Mouse (Mus musculus): ENCODE data around the gene Sash1.

Gene Sash1

DNA sequence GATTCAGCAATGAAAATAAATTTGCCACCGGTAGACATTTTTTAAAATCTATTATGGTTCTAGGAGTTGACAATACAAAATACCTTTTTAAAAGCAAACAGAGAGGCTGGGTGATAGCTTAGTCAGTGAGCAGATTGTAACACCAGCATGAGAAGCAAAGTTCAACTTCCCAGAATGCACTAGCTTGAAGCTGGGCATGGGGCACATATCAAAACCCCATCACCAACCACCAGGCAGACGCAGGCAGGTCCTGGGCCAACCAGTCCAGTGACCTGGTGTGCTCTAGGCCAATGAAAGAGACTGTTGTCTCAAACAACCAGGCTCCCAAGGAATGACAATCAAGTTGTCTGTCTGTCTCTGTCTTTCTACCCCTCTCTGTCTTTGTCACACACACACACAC is 98.6 kb downstream of the Sash1 start:
- no peak for DNase-seq

DNA sequence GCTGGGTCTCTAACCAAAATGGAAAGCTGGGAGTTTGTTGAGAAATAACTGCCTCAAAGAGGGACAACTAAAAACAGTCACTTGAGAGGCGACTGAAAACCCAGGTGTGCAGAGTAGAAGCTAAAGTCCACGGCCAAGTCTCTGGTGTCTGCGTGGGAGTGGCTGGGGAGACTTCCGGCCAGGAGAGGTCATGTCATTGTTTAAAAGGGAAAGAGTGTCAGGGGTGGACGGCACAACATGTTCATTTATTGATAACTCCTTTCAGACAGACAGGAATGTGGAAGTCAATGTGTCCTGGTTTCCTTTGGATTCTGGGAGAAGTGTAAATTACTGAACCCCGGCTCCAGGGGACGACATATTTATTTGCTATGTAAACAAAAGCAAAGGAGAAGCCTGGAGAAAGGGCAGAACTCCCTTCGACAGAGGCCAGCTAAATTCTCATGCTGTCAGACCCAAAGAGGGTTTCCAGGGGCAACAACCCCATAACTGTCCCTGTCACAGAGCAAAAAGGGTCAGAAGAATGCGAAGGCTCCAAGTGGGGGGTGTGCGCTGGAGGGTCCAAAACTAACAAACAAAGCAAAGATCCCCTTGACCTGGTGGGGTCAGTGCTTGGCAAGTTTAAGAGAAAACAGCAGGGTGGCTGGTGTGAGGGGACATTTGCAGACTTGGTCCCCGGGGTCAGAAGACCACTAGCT is 100.3 kb downstream of the Sash1 start:
- no peak for DNase-seq

DNA sequence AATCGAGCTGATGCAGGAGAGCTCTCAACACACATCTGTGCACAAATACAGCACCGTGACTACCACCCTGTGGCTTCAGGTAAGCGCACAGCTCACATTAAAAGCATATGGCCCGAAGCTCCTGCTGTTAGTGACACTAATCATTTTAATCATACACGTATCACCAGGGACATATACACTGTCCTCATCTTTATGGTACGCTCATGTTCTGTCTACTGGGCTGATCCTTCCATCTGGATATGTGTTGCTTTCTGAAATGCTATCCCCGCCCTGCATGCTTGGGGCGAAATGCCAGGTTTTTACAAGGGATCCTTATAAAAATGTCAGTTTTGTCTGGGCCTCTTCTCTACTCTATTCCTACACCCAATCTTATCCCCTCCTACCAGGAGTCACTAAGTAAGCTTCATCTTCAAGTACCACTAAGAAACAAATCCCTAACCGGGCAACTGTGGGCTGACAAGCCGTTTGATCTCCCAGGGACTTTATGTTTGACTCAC is 103.9 kb downstream of the Sash1 start:
- DNase-seq = no peak

DNA sequence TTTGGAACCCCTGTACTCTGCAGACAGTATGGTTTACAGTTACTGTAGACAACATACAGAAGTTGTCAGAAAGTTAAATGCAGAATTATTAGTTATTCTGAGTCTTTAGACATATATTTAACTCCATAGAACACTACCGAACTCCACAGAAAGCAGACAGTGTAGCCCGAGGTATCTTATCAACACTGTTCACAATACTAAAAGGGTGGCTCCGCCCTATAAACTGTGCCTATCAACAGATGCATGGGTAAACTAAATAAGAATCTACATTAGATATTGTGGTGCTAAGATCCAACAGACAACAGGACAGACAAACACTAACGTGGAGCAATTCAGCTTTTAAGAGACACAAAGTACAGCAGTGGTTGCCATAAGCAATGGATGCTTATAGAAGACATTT is 106.0 kb downstream of the Sash1 start:
- DNase-seq = no peak

DNA sequence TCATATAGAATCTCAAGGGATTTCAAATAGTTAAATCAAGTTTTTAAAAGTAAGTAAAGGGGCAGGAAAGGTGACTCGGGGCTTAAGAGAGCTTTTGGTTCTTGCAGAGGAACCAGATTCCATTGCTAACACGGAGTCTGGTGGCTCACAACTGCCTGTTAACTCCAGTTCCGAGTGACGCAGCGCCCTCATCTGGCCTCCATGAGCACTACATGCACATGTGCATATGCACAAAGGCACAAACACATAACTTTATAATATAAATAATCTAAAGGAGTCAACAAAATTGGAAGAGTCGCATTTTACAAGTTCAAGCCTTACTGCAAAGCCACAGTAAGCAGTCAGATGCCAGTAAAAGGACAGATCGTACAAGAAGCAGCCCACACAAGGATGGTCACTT is 107.0 kb downstream of the Sash1 start:
- DNase-seq = no peak

DNA sequence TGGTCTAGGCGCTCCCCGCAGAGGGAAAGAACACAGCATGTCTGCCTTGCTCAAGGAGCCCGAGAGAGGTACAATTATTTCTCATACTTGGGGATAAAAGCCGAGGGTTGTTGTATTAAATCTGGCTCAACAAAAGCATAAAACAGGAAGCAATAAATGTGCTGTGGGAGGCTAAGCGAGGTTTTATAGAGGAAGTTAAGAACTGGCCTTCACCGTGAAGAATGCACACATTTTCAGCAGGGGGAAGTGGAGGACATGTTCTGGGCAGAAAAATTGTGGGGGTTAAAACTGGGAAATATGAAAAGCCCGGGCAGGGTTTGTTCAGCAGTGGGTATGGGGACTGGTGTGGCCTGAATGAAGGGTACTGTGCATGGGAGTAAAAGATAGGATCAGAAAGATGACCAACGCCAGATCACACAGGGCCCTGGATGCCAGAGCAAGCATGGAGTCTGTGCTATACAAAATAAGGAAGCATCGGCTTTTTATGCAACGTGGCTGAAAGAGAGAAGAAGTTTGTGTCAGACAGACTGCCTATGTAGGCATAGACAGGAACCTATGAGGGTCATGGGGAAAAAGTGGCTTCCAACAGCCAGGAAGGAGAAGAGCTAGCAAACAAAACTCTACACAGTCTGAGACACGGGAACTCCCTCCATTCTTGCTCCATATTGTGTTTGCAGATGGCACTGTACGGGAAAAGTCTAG is 108.2 kb downstream of the Sash1 start:
- no peak for DNase-seq

DNA sequence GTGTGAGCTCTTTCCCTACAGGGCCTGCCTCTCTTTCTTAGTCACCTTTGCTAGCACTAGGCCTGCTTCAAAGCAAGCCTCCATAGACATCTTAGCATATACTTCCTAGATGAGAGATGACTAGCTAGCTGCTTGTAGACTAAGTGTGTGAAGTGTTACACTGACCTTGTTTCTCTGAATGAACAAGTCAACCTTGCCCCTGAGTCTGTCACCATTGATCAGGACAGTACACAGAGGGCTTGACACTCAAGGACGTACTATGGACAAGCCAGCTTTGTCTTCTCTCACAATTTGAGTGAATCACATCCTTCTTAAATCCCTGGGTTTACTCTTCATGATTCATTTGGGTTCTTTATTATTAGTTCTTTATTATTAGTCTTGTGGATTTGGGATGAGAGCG is 109.1 kb downstream of the Sash1 start:
- no peak for DNase-seq

DNA sequence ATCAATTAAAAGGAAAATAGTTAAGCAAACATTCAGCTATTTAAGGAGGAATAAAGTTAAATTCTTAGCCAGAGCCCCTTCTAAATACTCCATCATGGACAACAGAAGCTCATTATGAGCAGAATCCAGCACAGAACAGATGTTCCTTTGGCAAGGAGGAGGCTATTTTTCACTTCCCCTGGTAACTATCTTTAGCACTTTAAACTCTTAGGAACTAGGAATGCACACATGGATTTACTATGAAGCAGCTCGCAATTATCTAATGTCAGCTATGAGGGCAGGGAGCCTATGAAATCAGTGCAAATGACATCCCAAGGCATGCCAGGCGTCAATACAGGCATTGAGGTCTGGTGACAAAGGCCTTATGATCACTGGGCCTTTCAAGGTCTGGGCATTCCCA is 110.1 kb downstream of the Sash1 start:
- no peak for DNase-seq

DNA sequence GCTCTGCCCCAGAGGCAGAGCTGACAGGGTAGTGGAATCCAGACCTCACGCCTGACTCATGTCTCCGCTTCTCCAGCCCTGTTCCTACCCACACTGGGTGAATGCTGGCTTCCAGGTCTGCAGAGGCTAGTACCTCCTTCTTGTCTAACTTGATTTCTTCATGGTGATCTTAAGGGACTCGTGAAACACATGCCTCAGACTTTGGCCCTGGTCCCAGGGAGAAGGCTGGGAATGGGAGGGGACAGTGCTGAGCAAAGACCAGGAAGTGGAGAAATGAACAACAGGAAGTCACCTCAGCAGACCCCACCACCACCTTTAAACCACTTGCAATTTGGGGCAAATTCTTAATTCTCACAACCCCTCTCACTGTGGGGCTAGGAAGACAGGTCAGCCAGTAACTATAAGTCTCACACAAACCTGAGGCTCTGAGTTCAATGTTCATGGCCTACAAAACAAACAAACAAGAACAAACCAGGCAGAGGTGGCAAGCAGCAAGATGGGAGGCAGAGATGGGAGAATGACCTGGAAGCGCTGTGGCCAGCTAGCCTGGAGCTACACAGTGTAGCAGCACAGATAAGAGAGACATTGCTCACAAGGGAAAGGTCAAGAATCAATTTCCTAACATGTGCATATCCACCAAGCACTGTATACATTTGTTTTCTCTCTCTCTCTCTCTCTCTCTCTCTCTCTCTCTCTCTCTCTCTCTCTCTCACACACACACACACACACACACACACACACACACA is 113.2 kb downstream of the Sash1 start:
- DNase-seq = no peak

DNA sequence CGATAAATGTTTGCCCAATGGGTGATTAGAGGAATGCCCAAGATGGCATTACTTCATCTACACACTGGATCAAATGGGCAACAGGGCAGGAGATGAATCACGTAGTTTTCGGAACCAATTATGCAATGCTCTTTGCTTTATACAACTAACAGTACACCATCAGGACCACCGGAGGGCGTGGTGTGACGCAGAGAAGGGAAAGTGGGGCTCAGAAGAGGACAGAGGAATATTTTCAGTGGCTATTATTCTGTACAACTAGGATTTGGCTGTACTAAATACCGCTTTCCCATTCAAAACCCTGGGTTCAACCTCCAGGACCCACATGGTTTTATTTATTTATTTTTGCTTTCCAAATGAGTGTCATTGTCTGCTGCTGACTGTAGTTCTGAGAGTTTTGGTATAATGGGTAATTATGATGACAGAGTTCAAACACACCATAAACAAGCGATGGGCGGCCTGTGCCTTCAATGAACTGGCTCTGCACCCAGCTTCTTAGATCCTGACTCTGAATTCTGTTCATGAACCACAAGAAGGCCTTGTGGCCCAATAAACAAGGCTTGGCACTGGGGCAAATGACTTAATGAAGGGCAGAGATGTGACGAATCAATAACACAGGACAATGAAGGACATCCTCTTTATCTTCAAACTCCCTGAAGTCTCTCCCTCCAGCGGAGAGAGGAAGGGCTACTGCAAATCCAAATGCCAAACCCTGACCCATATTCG is 114.8 kb downstream of the Sash1 start:
- no peak for DNase-seq

DNA sequence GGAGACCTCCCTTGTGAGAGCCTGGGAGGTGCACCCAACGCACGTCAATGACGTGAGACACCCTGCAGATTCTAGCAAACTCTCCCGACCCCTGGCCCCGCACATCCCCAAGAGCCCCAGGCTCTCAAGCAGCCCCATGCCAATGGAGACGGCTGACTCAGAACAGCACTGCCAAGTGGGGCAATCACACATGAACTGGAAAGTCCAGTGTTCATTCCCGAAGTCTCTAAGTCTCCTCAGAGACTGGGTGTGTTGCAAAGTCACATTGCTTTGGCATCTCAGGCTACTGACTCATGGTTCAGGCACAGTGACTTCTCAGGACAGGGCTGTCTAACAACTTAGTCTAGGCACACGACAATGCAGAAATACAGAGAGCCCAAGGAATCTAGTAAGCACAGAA is 117.2 kb downstream of the Sash1 start:
- no peak for DNase-seq

DNA sequence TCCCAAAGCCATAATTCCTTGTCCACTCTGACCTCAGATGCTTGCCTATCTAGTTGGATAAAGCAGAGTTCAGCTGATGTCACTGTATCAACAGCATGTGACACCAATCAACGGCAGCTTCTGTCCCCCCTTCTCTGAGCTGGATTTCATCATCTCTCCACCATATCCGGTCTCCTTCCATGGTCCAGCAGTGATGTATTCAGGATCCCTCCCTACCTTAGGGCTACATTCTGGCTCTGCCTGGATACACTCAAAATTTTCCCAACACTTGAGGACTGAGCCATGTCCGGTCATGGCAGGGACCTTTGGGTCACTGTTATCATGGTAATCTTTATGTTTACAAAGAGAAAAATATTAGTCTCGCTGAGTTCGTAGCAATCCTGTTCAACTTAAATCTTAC is 118.5 kb downstream of the Sash1 start:
- DNase-seq = no peak

DNA sequence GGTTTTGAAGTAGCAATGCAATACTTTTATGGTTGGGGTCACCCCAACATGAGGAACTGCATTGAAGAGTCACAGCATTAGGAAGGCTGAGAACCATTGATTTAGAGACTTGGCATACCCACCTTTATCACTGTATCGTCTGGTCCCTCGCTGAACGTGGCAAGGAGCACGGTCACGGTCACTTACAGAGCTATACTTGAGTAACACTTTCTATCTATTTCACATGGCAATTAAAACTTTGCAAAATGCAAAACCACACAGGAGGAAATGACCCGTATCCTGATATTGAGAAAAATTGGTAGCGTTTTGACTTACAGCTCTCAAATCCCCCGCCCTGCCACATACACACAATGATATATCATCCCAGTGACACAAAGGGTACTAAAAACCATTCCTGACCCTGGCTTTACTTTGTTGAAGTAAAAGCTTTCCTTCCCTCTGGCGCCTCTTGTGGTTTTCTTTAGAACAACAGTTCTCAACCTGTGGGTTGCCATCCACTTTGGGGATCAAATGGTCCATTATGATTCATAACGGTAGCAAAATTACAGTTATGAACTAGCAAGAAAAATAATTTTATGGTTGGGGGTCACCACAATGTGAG is 119.8 kb downstream of the Sash1 start:
- no peak for DNase-seq

DNA sequence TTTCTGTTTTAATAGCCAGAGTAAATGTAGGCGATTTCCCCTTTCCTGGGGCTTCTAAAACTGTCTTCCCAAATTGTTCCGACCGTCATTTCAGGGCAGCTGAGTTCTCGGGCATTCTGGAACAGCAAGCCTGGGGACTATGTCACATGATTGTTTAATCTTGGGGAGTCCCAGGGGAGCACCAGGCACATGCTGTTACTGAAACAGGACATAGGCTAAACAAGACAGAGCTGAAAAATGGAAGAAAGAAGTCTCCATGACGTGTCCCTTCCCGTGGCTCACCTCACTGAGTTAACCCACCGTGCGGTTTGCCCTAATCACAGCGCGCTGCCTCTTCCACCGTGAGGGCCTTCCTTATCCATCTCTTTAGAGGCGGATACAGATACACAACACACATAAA is 123.1 kb downstream of the Sash1 start:
- DNase-seq = no peak

DNA sequence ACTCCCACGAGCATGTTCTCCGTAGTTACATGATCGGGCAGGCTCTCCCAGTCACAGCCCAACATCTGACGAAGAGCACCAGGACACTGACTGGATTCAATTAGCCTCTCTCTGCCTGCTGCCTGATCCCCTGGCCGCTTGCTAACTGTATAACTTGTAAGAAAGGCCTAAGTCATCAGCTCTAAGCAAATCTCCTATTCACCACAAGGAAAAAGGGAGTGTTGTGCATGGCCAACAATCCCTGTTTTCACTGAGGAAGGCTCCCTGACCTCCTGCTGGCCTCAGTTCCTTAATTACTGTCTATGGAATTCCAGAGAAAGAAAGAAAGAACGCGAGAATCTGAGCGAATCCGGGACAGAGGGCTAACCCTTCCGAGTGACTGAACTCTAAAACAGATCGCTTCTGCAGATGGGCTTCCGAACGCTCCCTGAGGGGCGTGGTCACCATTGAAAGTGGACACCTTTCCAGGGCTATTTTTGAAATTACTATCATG is 123.6 kb downstream of the Sash1 start:
- DNase-seq = no peak

DNA sequence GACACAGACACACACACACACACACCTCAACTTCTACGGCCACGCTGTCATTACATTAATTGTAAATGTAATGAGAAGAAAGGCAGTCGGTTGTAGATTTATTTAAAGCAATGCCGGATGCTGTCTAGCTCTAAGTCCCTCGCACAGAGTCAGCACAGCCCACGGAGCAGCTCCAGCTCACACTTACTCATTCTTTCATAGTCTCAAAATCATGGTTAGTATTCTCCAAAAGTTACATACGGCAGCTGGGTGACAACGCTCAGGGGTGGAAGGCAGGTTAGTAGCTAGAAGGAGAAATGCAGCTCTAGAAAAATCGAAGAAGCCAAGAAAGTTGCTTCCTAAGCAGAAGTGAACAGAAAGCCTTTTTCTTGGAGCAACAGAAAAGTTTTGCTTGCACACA is 124.2 kb downstream of the Sash1 start:
- peak; percentile 22 for DNase-seq

DNA sequence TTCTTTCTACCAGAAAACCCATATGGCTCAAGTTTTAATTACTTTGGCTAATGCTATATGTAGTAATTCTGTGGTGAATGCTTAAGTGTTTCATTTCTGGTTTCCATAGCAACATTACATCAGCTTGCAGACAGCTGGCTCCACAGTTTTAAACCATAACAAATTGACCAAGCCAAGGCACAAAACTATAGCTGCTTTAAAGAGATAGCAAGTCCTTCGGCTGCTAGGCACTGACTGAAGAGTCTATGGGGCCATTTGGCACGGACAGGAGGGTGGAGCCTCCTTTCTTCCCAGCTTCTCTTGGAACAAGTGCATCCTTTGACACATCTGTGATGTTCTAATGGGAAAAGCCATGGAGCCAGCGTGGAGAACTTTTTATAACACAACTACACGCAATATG is 125.3 kb downstream of the Sash1 start:
- peak; percentile 50 for DNase-seq

DNA sequence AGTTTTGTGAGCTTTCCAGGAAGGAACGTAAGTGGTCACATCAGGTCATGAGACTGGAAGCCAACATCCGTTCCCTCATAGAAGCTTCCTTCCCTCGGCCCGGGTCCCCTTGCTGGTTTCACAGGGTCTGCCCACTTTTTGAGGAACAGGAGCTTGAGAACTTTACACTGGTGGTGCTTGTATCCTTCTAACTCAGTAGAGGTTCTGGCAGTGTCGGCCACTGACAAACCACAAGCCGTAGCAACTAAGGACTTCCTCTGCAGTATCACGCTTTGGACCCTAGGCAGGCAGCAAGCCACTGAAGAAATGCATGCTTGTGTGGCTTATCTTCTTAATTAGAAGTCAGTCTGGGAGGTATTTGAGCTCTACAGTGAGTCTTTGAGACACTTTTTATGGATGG is 126.6 kb downstream of the Sash1 start:
- DNase-seq = peak; percentile 20

DNA sequence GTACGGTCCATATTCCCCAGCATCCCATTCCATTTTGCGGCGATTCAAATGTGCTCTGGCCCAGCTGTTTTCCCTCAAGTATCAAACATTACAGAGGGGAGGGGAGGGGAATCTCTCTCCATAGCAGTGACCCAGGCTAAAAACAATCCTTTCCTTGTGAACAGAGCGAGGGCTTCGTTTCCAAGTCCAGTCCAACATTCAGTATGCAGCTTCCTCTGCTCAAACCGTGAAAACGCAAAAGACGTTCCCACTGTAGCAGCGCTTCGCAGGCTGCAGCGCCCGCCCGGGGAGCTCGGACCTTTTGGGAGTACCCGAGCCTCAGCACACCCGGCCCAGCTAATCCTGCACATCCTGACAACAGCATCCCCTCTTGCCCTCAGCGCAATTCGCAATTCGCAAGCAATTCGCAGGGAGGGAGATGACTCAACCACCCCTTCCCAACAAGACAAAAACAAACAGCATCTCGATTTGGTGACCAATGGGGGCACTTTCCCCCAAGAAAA is 128.4 kb downstream of the Sash1 start:
- DNase-seq = peak; percentile 13

DNA sequence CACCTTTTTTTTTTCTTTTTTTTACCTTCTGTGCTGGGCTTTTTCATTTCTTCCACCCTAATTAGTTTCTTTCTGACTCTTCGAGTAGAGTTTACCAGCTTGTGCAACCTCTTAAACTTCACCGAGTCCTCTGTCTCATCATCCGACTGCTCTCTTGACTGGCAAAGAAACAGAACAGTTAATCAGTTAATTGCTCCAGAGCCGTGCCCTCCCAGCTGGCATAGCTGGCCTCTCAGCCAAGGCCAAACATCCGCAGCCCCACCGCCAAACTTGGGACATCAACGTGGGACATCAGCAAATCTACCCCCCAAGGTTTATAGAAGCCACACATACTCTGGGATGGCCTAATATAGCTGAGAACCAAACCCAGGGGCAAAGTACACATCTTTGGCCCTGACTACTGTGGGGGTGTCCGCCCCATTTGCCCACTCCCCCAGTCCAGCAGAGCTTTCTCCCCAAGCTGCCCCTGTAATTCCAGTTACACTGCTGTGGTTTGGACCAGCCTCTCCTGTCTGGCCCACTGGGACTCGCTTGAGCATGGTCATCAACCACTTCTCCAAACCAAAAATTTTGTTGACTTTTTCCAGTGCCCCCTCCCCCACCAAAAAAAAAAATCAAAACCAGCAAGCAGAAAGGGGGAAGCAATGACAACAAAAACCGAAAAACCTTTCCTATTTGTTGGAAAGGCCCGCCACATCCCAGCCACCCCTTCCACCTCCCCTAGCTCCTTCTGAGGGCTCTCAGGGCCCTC is 129.1 kb downstream of the Sash1 start:
- DNase-seq = no peak

DNA sequence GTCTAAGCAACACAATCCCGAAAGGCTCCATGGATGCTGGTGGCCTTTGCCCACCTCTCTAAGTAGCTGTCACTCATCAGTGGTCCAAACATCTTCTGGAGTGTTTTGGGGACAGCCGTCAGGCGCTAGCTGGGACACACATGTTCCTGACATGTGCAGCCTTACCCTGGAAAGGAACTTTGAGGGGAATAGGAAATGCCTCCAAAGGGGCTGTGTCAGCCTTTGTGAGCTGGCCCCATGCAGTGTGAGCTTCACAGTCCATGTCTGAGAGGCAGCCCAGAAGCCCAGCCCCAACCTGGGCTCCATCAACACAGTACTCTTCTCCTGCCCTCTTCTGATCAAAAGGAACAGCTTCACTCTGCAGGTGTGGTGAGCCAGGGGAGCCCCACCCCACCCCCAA is 132.5 kb downstream of the Sash1 start:
- no peak for DNase-seq

DNA sequence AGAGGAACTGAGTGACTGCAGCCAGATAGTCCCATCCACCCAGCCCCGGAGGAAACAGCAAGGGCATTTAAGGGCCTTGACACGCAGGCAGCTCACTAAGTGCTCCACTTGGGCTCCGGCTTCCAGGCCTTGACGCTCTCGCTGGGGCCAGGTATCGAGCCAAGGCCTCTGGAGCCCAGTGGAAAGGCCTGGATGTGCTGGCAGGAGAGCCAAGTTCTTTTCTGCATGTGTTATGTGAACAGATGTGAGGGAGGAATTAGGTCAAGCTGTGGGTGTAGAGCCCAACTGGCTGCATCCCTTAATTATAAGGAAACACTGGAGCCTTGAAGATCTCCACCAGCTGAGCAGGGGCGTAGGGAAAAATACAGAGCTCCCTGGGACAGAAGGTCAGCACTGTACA is 133.4 kb downstream of the Sash1 start:
- peak; percentile 67 for DNase-seq
